In the genomic region with DNA sequence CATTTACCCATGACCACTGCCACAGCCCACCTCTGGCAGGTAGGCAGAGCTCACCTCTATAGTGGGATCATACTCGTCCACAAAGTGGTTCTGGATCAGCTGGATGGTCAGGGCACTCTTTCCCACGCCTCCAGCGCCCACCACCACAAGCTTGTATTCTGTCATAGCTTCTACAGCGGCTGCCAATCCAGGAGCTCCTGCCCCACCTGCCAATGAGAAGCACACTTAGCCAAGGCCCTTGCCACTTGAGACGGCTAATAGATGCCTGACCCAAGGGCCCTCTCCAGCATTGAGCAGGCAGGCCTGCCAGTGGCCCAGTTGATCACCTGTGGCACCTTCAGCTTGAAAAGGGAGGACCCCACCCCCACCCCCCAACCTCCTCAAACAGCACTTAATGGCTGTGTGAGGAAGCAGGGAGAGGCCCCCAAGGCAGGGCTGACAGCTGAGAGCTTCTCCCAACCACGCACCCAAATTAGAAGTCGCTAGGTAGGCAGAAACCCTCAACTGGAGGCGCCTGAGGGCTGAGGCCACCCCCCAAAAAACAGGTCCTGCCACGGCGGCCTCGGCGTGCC, we compare ENCODE assay signal across 8 mouse cellular contexts. TPM values are rescaled to one million over a fixed set of nuclear protein-coding genes. Genes with fewer than 3 reads are reported as not detected.
A peak's percentile ranks its signal among the peaks of the same experiment; 100 is the strongest.
DNase-seq lines count a peak whose midpoint lies in the region; ATAC-seq lines count a peak whose summit lies in the region.

No protein-coding gene starts in this region.

- peaks cover 33% of the 10 kb centered on the region for H3K36me3 ChIP-seq in embryonic facial prominence, embryonic 12.5 days
- H3K36me3 ChIP-seq in limb, embryonic 10.5 days, result peaks cover 39% of the 10 kb centered on the region
- peaks cover 36% of the 10 kb centered on the region for H3K36me3 ChIP-seq in midbrain, embryonic 12.5 days

- H3K27me3 ChIP-seq in embryonic facial prominence, embryonic 12.5 days, result no peaks in the 10 kb centered on the region
- no peaks in the 10 kb centered on the region for H3K27me3 ChIP-seq in limb, embryonic 10.5 days (ENCODE audit: low read depth, poor library complexity, severe bottlenecking)
- H3K27me3 ChIP-seq in midbrain, embryonic 12.5 days, result no peaks in the 10 kb centered on the region

- peaks cover 21% of the 10 kb centered on the region for H3K4me1 ChIP-seq in embryonic facial prominence, embryonic 12.5 days
- H3K4me1 ChIP-seq in limb, embryonic 10.5 days, result peaks cover 32% of the 10 kb centered on the region
- peaks cover 28% of the 10 kb centered on the region for H3K4me1 ChIP-seq in midbrain, embryonic 12.5 days

- DNase-seq in kidney, postnatal 10 days, result peak; percentile 33
- no peak for DNase-seq in kidney, postnatal 4 days
- DNase-seq in limb, embryonic 10.5 days (ENCODE audit: low spot score), result peak; percentile 45
- no peak for DNase-seq in c-Kit-positive CD71-positive TER-119-positive erythroid progenitor cells, embryonic 14.5 days (ENCODE audit: low spot score)
- no peak for DNase-seq in embryo, embryonic 9.5 days (ENCODE audit: extremely low spot score)

- WGBS in embryonic facial prominence, embryonic 12.5 days, result 27% methylated on average over 12 of the region's 12 CpGs
- WGBS in limb, embryonic 10.5 days, result 31% methylated on average over 12 of the region's 12 CpGs
- 31% methylated on average over 12 of the region's 12 CpGs for WGBS in midbrain, embryonic 12.5 days

- peak overlapping the region; percentile 86 for H3K27ac ChIP-seq in embryonic facial prominence, embryonic 12.5 days
- H3K27ac ChIP-seq in limb, embryonic 10.5 days, result peak overlapping the region; percentile 92
- H3K27ac ChIP-seq in midbrain, embryonic 12.5 days (replicated peaks), result peak overlapping the region; percentile 85

- peak overlapping the region; percentile 89 for H3K4me3 ChIP-seq in embryonic facial prominence, embryonic 12.5 days
- peak overlapping the region; percentile 85 for H3K4me3 ChIP-seq in limb, embryonic 10.5 days
- H3K4me3 ChIP-seq in midbrain, embryonic 12.5 days, result peak overlapping the region; percentile 93

- no peak for ATAC-seq in embryonic facial prominence, embryonic 12.5 days (ENCODE audit: insufficient number of reproducible peaks, insufficient read depth, low FRiP score, low TSS enrichment)
- no peak for ATAC-seq in midbrain, embryonic 12.5 days (ENCODE audit: low FRiP score, low read depth)
- no peak for ATAC-seq in megakaryocyte-erythroid progenitor cell, adult 5-6 weeks (replicated peaks; ENCODE audit: low FRiP score, low TSS enrichment, poor library complexity, severe bottlenecking)

- peak overlapping the region; percentile 92 for H3K9ac ChIP-seq in embryonic facial prominence, embryonic 12.5 days
- H3K9ac ChIP-seq in midbrain, embryonic 12.5 days (replicated peaks), result peak overlapping the region; percentile 97

- no peaks in the 10 kb centered on the region for H3K9me3 ChIP-seq in embryonic facial prominence, embryonic 12.5 days
- H3K9me3 ChIP-seq in limb, embryonic 10.5 days (replicated peaks), result no peaks in the 10 kb centered on the region
- H3K9me3 ChIP-seq in midbrain, embryonic 12.5 days, result no peaks in the 10 kb centered on the region

- H3K4me2 ChIP-seq in embryonic facial prominence, embryonic 12.5 days (replicated peaks), result peak overlapping the region; percentile 95
- peak overlapping the region; percentile 93 for H3K4me2 ChIP-seq in midbrain, embryonic 12.5 days (replicated peaks)

RNA-seq across cellular contexts. Expression of gene Hras, which starts 0.9 kb away (rescaled TPM):
- 91.0 and 111 TPM in 2 replicates for polyA plus RNA-seq in embryonic facial prominence, embryonic 12.5 days (2016; fragmentation: Nextera tagmentation; extraction: Ambion mirVana)
- polyA plus RNA-seq in limb, embryonic 10.5 days (2016; fragmentation: Nextera tagmentation; extraction: Ambion mirVana), result 101 and 104 TPM in 2 replicates
- polyA plus RNA-seq in midbrain, embryonic 12.5 days (2016; fragmentation: Nextera tagmentation; extraction: Ambion mirVana), result 93.4 and 96.4 TPM in 2 replicates
- 73.1 and 108 TPM in 2 replicates for total RNA-seq in megakaryocyte-erythroid progenitor cell, adult 5-6 weeks (2014; fragmentation: Nextera tagmentation)
- total RNA-seq in megakaryocyte-erythroid progenitor cell, adult 5-6 weeks (2017), result 30.1 and 48.6 TPM in 2 replicates

RNA-seq across cellular contexts. Expression of gene Lrrc56, which starts 1.1 kb away (rescaled TPM):
- 12.1 and 13.4 TPM in 2 replicates for polyA plus RNA-seq in embryonic facial prominence, embryonic 12.5 days (2016; fragmentation: Nextera tagmentation; extraction: Ambion mirVana)
- polyA plus RNA-seq in limb, embryonic 10.5 days (2016; fragmentation: Nextera tagmentation; extraction: Ambion mirVana), result 14.0 and 21.8 TPM in 2 replicates
- polyA plus RNA-seq in midbrain, embryonic 12.5 days (2016; fragmentation: Nextera tagmentation; extraction: Ambion mirVana), result 13.1 and 14.4 TPM in 2 replicates
- 4.3 and 6.1 TPM in 2 replicates for total RNA-seq in megakaryocyte-erythroid progenitor cell, adult 5-6 weeks (2014; fragmentation: Nextera tagmentation)
- 0.28 and 0.88 TPM in 2 replicates for total RNA-seq in megakaryocyte-erythroid progenitor cell, adult 5-6 weeks (2017)

RNA-seq across cellular contexts. Expression of gene Rnh1, which starts 20.2 kb away (rescaled TPM):
- polyA plus RNA-seq in embryonic facial prominence, embryonic 12.5 days (2016; fragmentation: Nextera tagmentation; extraction: Ambion mirVana), result 87.9 and 88.1 TPM in 2 replicates
- polyA plus RNA-seq in limb, embryonic 10.5 days (2016; fragmentation: Nextera tagmentation; extraction: Ambion mirVana), result 67.7 and 85.0 TPM in 2 replicates
- 47.4 and 54.9 TPM in 2 replicates for polyA plus RNA-seq in midbrain, embryonic 12.5 days (2016; fragmentation: Nextera tagmentation; extraction: Ambion mirVana)
- 43.7 and 54.2 TPM in 2 replicates for total RNA-seq in megakaryocyte-erythroid progenitor cell, adult 5-6 weeks (2014; fragmentation: Nextera tagmentation)
- 20.7 and 30.4 TPM in 2 replicates for total RNA-seq in megakaryocyte-erythroid progenitor cell, adult 5-6 weeks (2017)

RNA-seq across cellular contexts. Expression of gene Lmntd2, which starts 21.0 kb away (rescaled TPM):
- 3.9 TPM in 2 replicates for polyA plus RNA-seq in embryonic facial prominence, embryonic 12.5 days (2016; fragmentation: Nextera tagmentation; extraction: Ambion mirVana)
- polyA plus RNA-seq in limb, embryonic 10.5 days (2016; fragmentation: Nextera tagmentation; extraction: Ambion mirVana), result 3.5 and 4.5 TPM in 2 replicates
- polyA plus RNA-seq in midbrain, embryonic 12.5 days (2016; fragmentation: Nextera tagmentation; extraction: Ambion mirVana), result 3.7 and 3.8 TPM in 2 replicates
- total RNA-seq in megakaryocyte-erythroid progenitor cell, adult 5-6 weeks (2014; fragmentation: Nextera tagmentation), result not detected in 2 replicates
- total RNA-seq in megakaryocyte-erythroid progenitor cell, adult 5-6 weeks (2017), result not detected in 2 replicates

RNA-seq across cellular contexts. Expression of gene Rassf7, which starts 22.8 kb away (rescaled TPM):
- polyA plus RNA-seq in embryonic facial prominence, embryonic 12.5 days (2016; fragmentation: Nextera tagmentation; extraction: Ambion mirVana), result 38.6 and 42.3 TPM in 2 replicates
- polyA plus RNA-seq in limb, embryonic 10.5 days (2016; fragmentation: Nextera tagmentation; extraction: Ambion mirVana), result 44.7 and 53.5 TPM in 2 replicates
- 40.1 and 40.6 TPM in 2 replicates for polyA plus RNA-seq in midbrain, embryonic 12.5 days (2016; fragmentation: Nextera tagmentation; extraction: Ambion mirVana)
- total RNA-seq in megakaryocyte-erythroid progenitor cell, adult 5-6 weeks (2014; fragmentation: Nextera tagmentation), result 3.1 and 6.4 TPM in 2 replicates
- total RNA-seq in megakaryocyte-erythroid progenitor cell, adult 5-6 weeks (2017), result 3.4 and 4.6 TPM in 2 replicates

Comparison
In these comparisons a context has a peak if more than half of its experiments do, and no peak if none do; other contexts are left out.
1. DNase-seq: peak in kidney, postnatal 10 days (single experiment) and limb, embryonic 10.5 days (single experiment); none in kidney, postnatal 4 days (0 of 2), c-Kit-positive CD71-positive TER-119-positive erythroid progenitor cells, embryonic 14.5 days (single experiment) and embryo, embryonic 9.5 days (single experiment).
2. Peak in every context shown above with its lines, with median percentiles within 50 percentile points of each other: H3K27ac ChIP-seq and H3K4me3 ChIP-seq.